Mouse (Mus musculus) CD4-positive, CD25-positive, alpha-beta regulatory T cell, adult 2 months (primary cell): Measurements from ENCODE around the gene Cped1.

Experiments
- DNase-seq: peaks from one replicate; pipeline ENCODE4 v3.0.0-alpha.2; 2012; ENCODE audit warnings: low read depth, low spot score

The Cped1 gene

DNA sequence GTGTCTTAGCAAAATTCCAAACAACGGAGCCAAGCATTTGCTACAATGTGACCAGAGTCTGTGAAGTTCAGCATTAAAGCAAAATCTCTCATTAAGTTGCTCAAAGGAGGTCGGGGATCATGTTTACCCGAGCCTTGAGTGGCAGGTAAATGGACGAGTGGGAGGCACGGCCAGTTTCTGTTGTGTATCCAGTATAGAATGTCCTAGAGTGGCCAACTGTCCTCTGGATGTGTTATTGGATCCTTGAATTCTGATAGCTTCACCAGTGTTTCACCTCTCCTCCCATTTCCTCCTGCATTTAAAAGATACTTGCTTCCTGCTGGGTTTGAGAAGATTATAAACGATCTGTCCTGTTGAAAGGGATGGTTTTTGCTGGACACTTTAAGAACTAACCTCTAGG is 14.4 kb downstream of the Cped1 start:
- DNase-seq, result no peak

- no peak for DNase-seq
These were observed 15.2 kb downstream of the Cped1 start for GRCm38 (mm10) chr6:22000881-22001280.

- no peak for DNase-seq
These were observed 15.7 kb downstream of the Cped1 start for GRCm38 (mm10) chr6:22001284-22001916.

GRCm38 (mm10) chr6:22002521-22003199 is 16.9 kb downstream of the Cped1 start:
- DNase-seq, result no peak

GRCm38 (mm10) chr6:22003200-22003587 is 17.5 kb downstream of the Cped1 start:
- no peak for DNase-seq

DNA sequence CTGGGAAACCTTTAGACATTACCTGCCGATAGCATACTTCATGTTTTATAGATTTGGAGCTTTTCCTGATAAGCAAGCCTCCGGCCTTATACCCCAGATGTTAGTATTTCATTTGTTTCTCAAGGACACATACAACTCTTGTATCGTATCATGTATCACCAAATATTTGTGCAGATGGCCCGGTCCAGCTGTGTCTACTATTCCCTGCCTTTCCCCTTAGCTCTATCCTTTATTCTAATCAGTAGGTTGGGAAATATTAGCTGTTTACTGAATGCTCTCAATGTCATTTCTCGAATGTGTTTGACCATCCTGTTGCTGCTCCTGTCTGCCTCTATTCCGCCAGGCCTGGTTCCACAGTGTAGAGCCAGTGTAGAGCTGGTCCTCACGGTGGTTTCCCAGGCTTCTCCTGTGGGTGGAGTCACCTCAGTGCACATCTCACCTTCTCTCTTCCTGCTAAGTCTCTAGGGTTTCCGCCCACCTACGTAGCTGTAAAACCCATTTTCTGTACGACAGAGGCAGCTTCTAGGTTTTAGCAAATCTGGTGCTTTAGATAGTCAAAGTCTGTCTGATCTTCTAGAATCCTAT is 18.3 kb downstream of the Cped1 start:
- no peak for DNase-seq

DNA sequence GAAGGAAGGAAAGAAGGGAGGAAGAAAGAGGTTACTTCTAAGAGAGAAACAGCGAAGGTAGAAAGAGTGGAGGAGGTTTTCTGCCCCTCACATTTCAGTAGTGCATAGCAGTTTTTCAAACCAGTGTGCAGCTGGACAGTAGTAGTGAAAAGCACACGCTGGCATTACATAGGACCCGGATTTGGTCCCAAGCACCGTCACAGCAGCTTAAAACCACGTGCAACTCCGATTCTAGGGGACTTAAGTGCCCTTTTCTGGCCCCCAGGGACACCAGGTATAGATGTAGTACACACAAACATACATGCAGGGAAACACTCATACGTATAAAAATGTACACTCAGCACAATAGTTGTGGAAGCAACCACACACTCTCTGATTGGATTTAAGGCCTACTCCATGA is 22.6 kb downstream of the Cped1 start:
- DNase-seq, result no peak

- no peak for DNase-seq
These were observed 24.5 kb downstream of the Cped1 start for GRCm38 (mm10) chr6:22010258-22010657.

DNA sequence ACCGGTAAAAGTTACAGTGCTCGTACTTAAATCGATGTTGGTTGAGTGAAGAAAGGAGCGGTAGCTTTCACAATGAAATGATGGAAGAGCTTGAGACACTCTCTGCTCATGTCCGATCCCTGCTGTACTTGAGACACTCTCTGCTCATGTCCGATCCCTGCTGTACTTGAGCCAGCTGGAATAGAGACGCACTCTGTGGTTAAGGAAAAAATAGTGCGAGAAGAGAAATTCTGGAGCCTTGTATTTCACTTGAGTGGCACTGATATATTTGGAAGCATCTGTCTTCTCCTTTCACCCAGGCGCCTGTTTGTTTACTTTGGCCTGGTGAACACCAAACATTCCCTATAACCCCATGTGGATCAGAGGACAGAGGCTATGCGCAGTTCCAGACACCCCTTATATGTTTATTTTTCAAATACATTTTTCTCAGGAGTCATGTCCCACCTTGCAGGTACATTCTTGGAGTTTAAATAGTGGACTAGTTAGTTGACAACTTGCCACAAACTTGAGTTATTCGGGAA is 25.1 kb downstream of the Cped1 start:
- DNase-seq, result no peak

DNA sequence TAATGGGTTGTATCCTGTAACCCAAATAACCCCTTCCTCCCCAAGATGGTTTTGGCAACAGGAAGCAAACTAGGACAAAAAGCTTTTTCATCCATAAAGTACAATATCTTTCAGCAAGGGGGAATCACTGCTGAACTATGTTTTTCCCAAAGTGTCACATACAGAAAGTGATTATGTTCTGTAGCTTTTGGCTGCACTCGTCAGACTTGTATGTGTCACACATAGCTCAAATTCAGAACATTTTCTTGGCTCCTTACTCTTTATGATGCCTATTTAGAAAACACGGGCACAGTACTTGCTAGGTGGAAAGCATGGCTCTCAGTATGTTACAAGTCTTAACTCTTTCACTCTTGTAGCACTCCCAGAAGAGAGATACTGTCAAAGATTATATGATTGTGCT is 25.8 kb downstream of the Cped1 start:
- DNase-seq, result no peak

DNA sequence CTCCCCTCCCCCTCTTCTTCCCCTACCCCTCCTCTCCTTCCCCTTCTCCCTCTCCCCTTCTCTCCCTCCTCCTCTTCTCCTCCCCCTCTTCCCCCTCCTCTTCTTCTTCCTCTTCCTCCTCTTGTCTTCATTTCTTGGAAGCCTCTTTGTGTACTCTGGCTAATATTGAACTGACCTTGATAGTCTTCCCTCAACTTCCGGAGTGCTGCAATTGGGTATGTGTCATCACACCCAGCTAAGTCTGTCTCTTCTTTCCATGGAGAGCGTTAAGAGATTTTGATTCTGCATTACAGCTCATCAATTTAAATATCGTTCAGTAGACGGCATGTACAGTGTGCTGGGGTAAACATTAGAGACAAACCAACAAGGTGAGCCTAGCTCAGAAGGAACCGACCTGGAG is 26.4 kb downstream of the Cped1 start:
- DNase-seq, result no peak

GRCm38 (mm10) chr6:22012501-22012900 is 26.8 kb downstream of the Cped1 start:
- DNase-seq, result no peak

DNA sequence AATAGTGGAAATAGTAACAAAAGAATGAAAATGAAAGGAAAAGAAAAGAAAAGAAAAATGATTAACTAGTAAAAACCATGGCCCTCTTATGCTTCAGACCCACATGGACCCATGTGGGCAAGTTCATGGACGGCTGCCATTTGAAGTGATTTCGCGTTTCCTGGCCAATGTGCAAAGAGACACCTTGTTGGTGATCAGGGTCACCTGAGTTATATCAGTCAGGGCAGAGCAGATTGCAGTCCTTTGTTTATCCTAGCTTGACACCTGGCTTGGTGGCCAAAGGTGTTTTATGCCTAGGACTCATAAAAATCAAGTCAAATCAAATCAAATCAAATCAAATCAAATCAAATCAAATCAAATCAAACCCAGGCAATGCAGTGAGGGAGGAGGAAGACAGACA is 27.7 kb downstream of the Cped1 start:
- DNase-seq, result no peak

- no peak for DNase-seq
These were observed 28.7 kb downstream of the Cped1 start for GRCm38 (mm10) chr6:22014291-22014911.

DNA sequence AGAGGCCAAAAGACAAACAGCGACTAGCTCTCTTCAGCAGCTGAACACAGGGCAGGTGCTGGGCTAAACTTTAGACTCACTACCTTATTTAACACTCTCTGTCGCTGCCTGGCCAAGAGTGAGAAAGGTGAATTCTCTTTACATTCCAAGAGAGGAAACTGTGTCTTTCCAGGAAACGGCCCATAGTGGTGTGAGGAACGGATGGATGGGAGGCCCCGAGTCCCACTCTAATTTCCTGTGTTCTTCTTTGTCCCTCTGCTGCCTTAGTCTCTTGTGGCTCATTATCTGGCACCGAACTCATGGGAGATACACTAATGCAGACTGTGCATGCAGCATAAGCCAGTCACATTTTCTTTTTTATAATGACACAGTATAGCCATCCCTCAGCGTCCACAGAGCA is 31.9 kb downstream of the Cped1 start:
- no peak for DNase-seq

- no peak for DNase-seq
These were observed 33.2 kb downstream of the Cped1 start for GRCm38 (mm10) chr6:22018768-22019445.

DNA sequence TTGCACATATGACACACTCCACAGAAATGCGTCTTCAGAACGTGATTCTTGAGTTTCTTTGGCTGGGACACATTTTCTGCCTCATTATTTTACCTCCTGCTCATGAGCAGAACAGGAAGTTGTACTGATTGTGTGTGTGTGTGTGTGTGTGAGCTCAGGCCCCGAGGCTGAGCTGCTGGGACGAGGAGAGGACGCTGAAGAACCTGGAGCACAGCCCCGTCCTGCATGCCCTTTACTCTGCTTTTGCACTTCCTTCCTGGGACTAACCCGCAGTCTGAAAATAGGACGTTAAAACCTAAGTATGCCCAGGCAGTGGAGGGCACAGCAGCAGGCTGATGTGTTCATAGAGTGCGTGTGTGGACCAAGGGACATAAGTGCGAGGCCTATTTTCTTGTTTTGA is 33.9 kb downstream of the Cped1 start:
- DNase-seq, result no peak

GRCm38 (mm10) chr6:22020696-22021095 is 35.0 kb downstream of the Cped1 start:
- no peak for DNase-seq

DNA sequence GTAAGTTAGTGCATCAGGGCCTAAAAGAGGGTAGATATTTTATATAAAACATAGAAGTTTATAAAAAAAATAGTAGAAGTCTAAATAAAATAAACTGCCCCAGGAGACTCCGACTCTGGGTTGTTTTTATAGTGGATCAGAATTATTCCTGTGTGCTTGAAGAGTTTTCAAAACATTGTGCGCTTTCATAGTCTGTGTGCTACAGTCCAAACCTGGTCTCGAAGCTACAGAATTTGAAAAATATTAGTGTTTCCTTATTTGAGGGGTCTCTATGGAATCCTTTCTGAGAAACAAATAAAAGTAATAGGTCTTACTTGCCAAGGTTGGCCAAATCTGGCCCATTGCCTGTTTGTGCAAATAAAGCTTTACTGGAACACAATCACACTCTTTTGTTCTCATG is 35.6 kb downstream of the Cped1 start:
- no peak for DNase-seq

DNA sequence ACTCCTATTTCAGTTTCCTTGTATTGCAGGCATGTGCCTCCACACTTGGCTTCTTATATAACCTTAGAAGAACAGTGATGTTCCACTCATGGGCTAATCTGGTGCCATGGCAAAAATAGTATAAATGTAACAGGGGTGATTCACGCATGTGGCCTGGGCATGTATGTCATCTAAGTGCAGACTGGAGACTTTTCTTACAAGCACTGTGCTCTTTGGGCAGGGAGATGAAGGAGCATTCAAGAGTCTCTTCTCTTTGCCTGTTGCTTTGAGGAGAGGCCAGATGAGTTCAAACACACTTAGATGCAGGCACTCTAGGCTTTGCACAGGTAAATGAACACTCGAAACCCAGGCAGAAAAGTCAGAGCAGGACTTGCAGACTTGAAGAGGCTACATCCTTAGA is 38.5 kb downstream of the Cped1 start:
- no peak for DNase-seq

DNA sequence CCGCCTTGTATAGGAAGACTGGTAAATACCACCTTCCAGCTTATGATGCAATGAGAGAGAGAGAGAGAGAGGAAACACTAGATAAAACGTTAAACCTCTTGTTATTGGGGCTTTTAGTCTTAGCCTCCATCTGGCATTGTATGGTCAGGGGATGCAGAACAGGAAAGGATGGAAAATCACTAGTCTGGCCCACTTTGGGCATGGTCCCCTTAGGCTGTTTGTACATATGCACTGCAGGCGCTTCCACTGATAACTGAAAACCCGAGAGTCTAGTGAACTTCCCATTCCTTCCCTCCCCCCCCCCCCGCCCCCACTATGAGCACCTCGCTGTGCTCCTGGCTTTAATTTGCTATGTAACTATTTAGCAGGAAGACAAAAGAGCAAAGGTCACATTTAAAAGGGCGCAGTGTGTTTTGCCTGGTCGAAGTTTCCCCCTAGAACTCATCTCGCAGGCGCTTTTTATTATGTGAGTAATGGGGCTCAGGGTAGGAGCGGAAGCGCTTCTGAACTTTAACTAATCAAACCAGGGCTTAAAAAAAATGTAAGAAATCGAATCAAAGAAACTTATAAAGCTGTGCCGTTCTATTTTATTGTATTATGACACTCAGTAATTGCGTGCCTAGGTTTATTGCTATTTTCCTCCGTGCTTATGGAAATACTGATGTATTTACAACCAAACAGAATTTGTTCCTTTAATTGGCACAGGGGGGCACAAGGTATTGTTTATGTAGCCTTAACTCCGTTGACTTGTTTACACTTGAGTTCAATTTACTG is 40.1 kb downstream of the Cped1 start:
- DNase-seq, result no peak
